Mouse (Mus musculus): ENCODE measurements around the gene Pcyt1a. TPM values are rescaled to one million over a fixed set of nuclear protein-coding genes. Genes with fewer than 3 reads are reported as not detected.

Gene Pcyt1a
- total and polyA plus RNA-seq, 2 experiments: 28.6 to 56.1 TPM

DNA sequence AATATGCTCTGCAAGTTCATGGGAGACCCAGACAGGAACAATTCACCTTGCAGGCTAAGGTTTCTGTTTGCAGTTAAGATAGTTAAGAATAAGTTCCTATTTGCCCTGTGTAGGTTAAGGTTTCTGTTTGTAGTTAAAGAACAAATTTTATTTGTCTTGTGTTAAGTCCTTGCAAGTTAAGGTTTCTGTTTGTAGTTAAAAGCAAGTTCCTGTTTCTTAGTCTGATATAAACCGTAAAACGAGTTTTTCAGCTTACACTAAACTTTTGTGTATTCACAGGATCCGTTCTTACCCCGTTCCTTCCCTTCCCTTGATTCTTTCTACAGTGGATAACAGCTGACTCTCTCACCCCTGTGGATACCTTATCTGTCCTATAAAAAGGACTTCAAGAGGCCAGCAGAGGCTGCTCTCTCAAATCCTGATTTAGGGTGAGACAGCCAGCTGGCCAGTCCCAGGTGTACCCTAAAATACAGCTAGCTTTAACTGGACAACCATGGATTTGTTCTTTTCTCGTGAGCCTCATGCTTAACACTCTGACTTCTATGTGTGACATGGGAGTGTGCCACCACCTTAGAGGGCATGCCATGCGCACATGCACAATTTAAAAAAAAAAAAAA, 92.0 kb downstream of the Pcyt1a start:
- WGBS: 77% methylated on average over 6 of the region's 6 CpGs
- Histone ChIP-seq H3K79me2 (ENCODE audit: control insufficient read depth, insufficient read depth, low read length) (no peaks in the 10 kb centered on the region), H3K27ac (replicated peaks; ENCODE audit: insufficient read depth, low read depth, low read length) (no peak overlapping the region), H3K27me3 (ENCODE audit: control insufficient read depth, insufficient read depth, low read length) (no peaks in the 10 kb centered on the region), H3K9ac (ENCODE audit: low read depth, low read length) (no peak overlapping the region), H3K4me3 (ENCODE audit: insufficient read depth, low read depth, low read length) (no peak overlapping the region), H3K36me3 (ENCODE audit: control insufficient read depth, insufficient read depth, low read length) (no peaks in the 10 kb centered on the region), H3K4me1 (ENCODE audit: control insufficient read depth, insufficient read depth, low read length) (peaks cover 7% of the 10 kb centered on the region)
- DNase-seq (ENCODE audit: extremely low read depth, low read depth, low spot score): no peak
- TF ChIP-seq POLR2A (IDR thresholded peaks at IDR 0.05; ENCODE audit: extremely low read depth, insufficient read depth, low read length) (no peak), CTCF (IDR thresholded peaks at IDR 0.05; ENCODE audit: low read depth, low read length) (no peak)

DNA sequence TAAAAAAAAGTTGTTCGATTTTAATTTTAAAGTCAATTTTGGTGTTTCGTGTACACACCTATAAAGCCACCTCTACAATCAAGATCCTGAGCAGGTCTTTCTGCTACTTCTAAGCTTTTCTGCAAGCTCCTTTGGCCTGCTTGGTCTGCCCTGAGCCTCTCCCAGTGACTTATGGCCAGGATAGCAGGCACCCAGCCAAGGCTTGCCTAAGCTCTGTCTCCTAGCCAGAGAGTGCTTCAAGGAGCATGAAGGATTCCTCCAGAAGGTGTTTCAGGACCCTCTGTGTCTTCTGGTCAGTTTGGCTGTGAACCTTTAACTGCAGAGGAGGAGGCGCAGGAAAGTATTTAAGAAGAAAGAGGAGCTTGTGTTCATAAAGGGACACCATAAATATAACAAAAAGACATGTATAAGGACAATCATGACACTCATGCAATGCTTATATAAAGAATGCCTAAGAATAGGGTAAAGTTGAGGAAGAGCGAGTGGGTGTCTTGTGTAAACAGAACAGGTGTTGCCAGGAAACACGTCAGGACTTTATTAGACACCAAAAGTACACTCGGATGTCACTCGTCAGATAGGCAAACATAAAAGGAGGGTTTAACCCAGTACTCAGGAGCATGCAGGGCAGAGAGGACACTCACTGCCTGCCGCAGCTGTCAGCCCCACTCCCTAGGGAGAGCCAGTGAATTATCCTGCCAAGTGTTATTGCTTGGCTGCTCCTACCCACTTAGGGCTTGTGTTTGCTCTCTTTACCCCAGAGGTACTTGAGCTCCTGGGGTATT, 92.9 kb downstream of the Pcyt1a start:
- no peak overlapping the region for H3K9ac ChIP-seq (ENCODE audit: low read depth, low read length)
- DNase-seq (ENCODE audit: extremely low read depth, low read depth, low spot score): peak; percentile 68
- no peak overlapping the region for H3K27ac ChIP-seq (replicated peaks; ENCODE audit: insufficient read depth, low read depth, low read length)
- H3K4me1 ChIP-seq (ENCODE audit: control insufficient read depth, insufficient read depth, low read length): peaks cover 7% of the 10 kb centered on the region
- no peaks in the 10 kb centered on the region for H3K36me3 ChIP-seq (ENCODE audit: control insufficient read depth, insufficient read depth, low read length)
- WGBS: 49% methylated on average over 8 of the region's 8 CpGs
- no peaks in the 10 kb centered on the region for H3K79me2 ChIP-seq (ENCODE audit: control insufficient read depth, insufficient read depth, low read length)
- no peaks in the 10 kb centered on the region for H3K27me3 ChIP-seq (ENCODE audit: control insufficient read depth, insufficient read depth, low read length)
- no peak for TF ChIP-seq POLR2A (IDR thresholded peaks at IDR 0.05; ENCODE audit: extremely low read depth, insufficient read depth, low read length)
- no peak for TF ChIP-seq CTCF (IDR thresholded peaks at IDR 0.05; ENCODE audit: low read depth, low read length)
- no peak overlapping the region for H3K4me3 ChIP-seq (ENCODE audit: insufficient read depth, low read depth, low read length)

DNA sequence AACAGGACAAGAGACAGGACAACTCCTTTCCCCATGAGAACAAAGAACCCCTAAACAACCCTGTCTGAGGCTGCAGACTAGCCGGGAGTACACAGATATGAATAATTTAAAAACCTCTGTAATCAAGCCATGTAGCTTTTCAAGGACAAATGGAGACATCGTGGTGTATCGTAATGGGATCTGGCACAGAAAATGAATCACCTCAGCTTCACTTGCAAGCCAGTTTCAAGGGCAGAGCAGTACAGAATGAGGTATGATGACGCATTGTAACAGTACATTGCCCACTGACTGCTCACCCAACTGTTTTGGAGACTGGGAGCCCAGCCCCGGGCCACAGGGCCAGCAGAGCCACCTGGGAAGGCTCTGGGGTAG, 93.5 kb downstream of the Pcyt1a start:
- no peaks in the 10 kb centered on the region for H3K27me3 ChIP-seq (ENCODE audit: control insufficient read depth, insufficient read depth, low read length)
- no peak overlapping the region for H3K4me3 ChIP-seq (ENCODE audit: insufficient read depth, low read depth, low read length)
- TF ChIP-seq POLR2A (IDR thresholded peaks at IDR 0.05; ENCODE audit: extremely low read depth, insufficient read depth, low read length) (no peak), CTCF (IDR thresholded peaks at IDR 0.05; ENCODE audit: low read depth, low read length) (no peak)
- no peaks in the 10 kb centered on the region for H3K79me2 ChIP-seq (ENCODE audit: control insufficient read depth, insufficient read depth, low read length)
- WGBS: 49% methylated on average over 5 of the region's 5 CpGs
- H3K9ac ChIP-seq (ENCODE audit: low read depth, low read length): no peak overlapping the region
- DNase-seq (ENCODE audit: extremely low read depth, low read depth, low spot score): no peak
- H3K4me1 ChIP-seq (ENCODE audit: control insufficient read depth, insufficient read depth, low read length): peaks cover 7% of the 10 kb centered on the region
- no peak overlapping the region for H3K27ac ChIP-seq (replicated peaks; ENCODE audit: insufficient read depth, low read depth, low read length)
- no peaks in the 10 kb centered on the region for H3K36me3 ChIP-seq (ENCODE audit: control insufficient read depth, insufficient read depth, low read length)

Other genes starting within 250 kb of the Pcyt1a start
- gene Fbxo45, start 183.8 kb upstream of the Pcyt1a start, total RNA-seq (2014; rRNA removed): 4.4 and 4.5 TPM in 2 replicates
- gene Fbxo45, start 183.8 kb upstream of the Pcyt1a start, polyA plus RNA-seq (2012; rRNA removed): 1.8 and 2.1 TPM in 2 replicates
- 11.3 and 14.6 TPM in 2 replicates for gene Wdr53, start 183.7 kb upstream of the Pcyt1a start, total RNA-seq (2014; rRNA removed)
- gene Wdr53, start 183.7 kb upstream of the Pcyt1a start, polyA plus RNA-seq (2012; rRNA removed): 3.7 and 4.1 TPM in 2 replicates
- gene Smco1, start 159.5 kb upstream of the Pcyt1a start, total RNA-seq (2014; rRNA removed): not detected in 2 replicates
- gene Smco1, start 159.5 kb upstream of the Pcyt1a start, polyA plus RNA-seq (2012; rRNA removed): not detected in 2 replicates
- 6.2 and 7.3 TPM in 2 replicates for gene Rnf168, start 153.5 kb upstream of the Pcyt1a start, total RNA-seq (2014; rRNA removed)
- gene Rnf168, start 153.5 kb upstream of the Pcyt1a start, polyA plus RNA-seq (2012; rRNA removed): 5.1 and 6.2 TPM in 2 replicates
- gene Ubxn7, start 98.7 kb upstream of the Pcyt1a start, total RNA-seq (2014; rRNA removed): 29.7 and 36.8 TPM in 2 replicates
- 1.9 and 2.1 TPM in 2 replicates for gene Ubxn7, start 98.7 kb upstream of the Pcyt1a start, polyA plus RNA-seq (2012; rRNA removed)
- not detected in 2 replicates for gene Tm4sf19, start 30.4 kb upstream of the Pcyt1a start, total RNA-seq (2014; rRNA removed)
- not detected in 2 replicates for gene Tm4sf19, start 30.4 kb upstream of the Pcyt1a start, polyA plus RNA-seq (2012; rRNA removed)
- 1.4 and 2.2 TPM in 2 replicates for gene Tctex1d2, start 11.2 kb upstream of the Pcyt1a start, total RNA-seq (2014; rRNA removed)
- 1.7 and 2.1 TPM in 2 replicates for gene Tctex1d2, start 11.2 kb upstream of the Pcyt1a start, polyA plus RNA-seq (2012; rRNA removed)
- gene Slc51a, start 57.0 kb downstream of the Pcyt1a start, total RNA-seq (2014; rRNA removed): not detected in 2 replicates
- 0.06 TPM in 1 of 2 replicates, not detected in the other for gene Slc51a, start 57.0 kb downstream of the Pcyt1a start, polyA plus RNA-seq (2012; rRNA removed)
- not detected in 2 replicates for gene Zdhhc19, start 65.3 kb downstream of the Pcyt1a start, total RNA-seq (2014; rRNA removed)
- gene Zdhhc19, start 65.3 kb downstream of the Pcyt1a start, polyA plus RNA-seq (2012; rRNA removed): not detected in 2 replicates
- gene Tfrc, start 178.0 kb downstream of the Pcyt1a start, total RNA-seq (2014; rRNA removed): 16.0 and 36.5 TPM in 2 replicates
- 3.9 and 4.4 TPM in 2 replicates for gene Tfrc, start 178.0 kb downstream of the Pcyt1a start, polyA plus RNA-seq (2012; rRNA removed)
- gene Tnk2, start 213.0 kb downstream of the Pcyt1a start, total RNA-seq (2014; rRNA removed): 1.9 and 4.9 TPM in 2 replicates
- 33.4 and 35.7 TPM in 2 replicates for gene Tnk2, start 213.0 kb downstream of the Pcyt1a start, polyA plus RNA-seq (2012; rRNA removed)

Measured in liver, adult 2 months (tissue).